In genomic region chr19:7481541-7482265, GRCm38 (mm10) we compare ENCODE assay signal across 8 mouse cellular contexts. TPM values are rescaled to one million over a fixed set of nuclear protein-coding genes. Genes with fewer than 3 reads are reported as not detected.
A peak's percentile ranks its signal among the peaks of the same experiment; 100 is the strongest.
DNase-seq lines count a peak whose midpoint lies in the region; ATAC-seq lines count a peak whose summit lies in the region.

No protein-coding gene starts in this region.

- 4% methylated on average over 12 of the region's 12 CpGs for WGBS in embryonic facial prominence, embryonic 15.5 days
- WGBS in hindbrain, embryonic 12.5 days = 4% methylated on average over 12 of the region's 12 CpGs
- 1% methylated on average over 12 of the region's 12 CpGs for WGBS in midbrain, embryonic 13.5 days

- peak overlapping the region; percentile 96 for H3K9ac ChIP-seq in embryonic facial prominence, embryonic 15.5 days
- peak overlapping the region; percentile 99 for H3K9ac ChIP-seq in hindbrain, embryonic 12.5 days
- H3K9ac ChIP-seq in midbrain, embryonic 13.5 days (replicated peaks) = peak overlapping the region; percentile 100

- H3K36me3 ChIP-seq in embryonic facial prominence, embryonic 15.5 days = no peaks in the 10 kb centered on the region
- 0 out of 2 replicates have a peak, but pooled peaks cover 5% of the 10 kb centered on the region for H3K36me3 ChIP-seq in hindbrain, embryonic 12.5 days
- no peaks in the 10 kb centered on the region; the same call in 1 of the 2 replicates for H3K36me3 ChIP-seq in midbrain, embryonic 13.5 days

- no peak for ATAC-seq in cerebellum, adult (ENCODE audit: insufficient number of reproducible peaks, low FRiP score, low TSS enrichment)
- no peak for ATAC-seq in embryonic facial prominence, embryonic 15.5 days (ENCODE audit: insufficient number of reproducible peaks, low FRiP score, low TSS enrichment, low read depth)
- ATAC-seq in hindbrain, embryonic 12.5 days (ENCODE audit: low FRiP score) = peak; percentile 11; the same call in 1 of the 2 replicates
- peak; percentile 53 for ATAC-seq in midbrain, embryonic 13.5 days

- peaks cover 14% of the 10 kb centered on the region for H3K4me1 ChIP-seq in embryonic facial prominence, embryonic 15.5 days
- H3K4me1 ChIP-seq in hindbrain, embryonic 12.5 days = peaks cover 13% of the 10 kb centered on the region
- peaks cover 46% of the 10 kb centered on the region for H3K4me1 ChIP-seq in midbrain, embryonic 13.5 days (replicated peaks)

- H3K4me2 ChIP-seq in embryonic facial prominence, embryonic 15.5 days (replicated peaks) = peak overlapping the region; percentile 64
- H3K4me2 ChIP-seq in hindbrain, embryonic 12.5 days (replicated peaks) = peak overlapping the region; percentile 61
- H3K4me2 ChIP-seq in midbrain, embryonic 13.5 days (replicated peaks) = peak overlapping the region; percentile 80

- no peaks in the 10 kb centered on the region for H3K27me3 ChIP-seq in embryonic facial prominence, embryonic 15.5 days
- no peaks in the 10 kb centered on the region for H3K27me3 ChIP-seq in hindbrain, embryonic 12.5 days
- no peaks in the 10 kb centered on the region for H3K27me3 ChIP-seq in midbrain, embryonic 13.5 days

- peak; percentile 47 for DNase-seq in cerebellum, adult 11 months
- peak; percentile 57 for DNase-seq in adrenal gland, postnatal 14 days
- DNase-seq in left cerebral cortex, adult 8-10 months (ENCODE audit: low spot score in 2 of 2) = peak; percentile 26 to 51
- DNase-seq in telencephalon, adult 2 months (ENCODE audit: low read depth, low spot score) = peak; percentile 39

- H3K27ac ChIP-seq in embryonic facial prominence, embryonic 15.5 days (replicated peaks) = peak overlapping the region; percentile 99
- H3K27ac ChIP-seq in hindbrain, embryonic 12.5 days = peak overlapping the region; percentile 100
- H3K27ac ChIP-seq in midbrain, embryonic 13.5 days = peak overlapping the region; percentile 100

- H3K4me3 ChIP-seq in embryonic facial prominence, embryonic 15.5 days (replicated peaks) = peak overlapping the region; percentile 99
- peak overlapping the region; percentile 99 for H3K4me3 ChIP-seq in hindbrain, embryonic 12.5 days
- H3K4me3 ChIP-seq in midbrain, embryonic 13.5 days (replicated peaks) = peak overlapping the region; percentile 97

- H3K9me3 ChIP-seq in embryonic facial prominence, embryonic 15.5 days (replicated peaks) = no peaks in the 10 kb centered on the region
- H3K9me3 ChIP-seq in hindbrain, embryonic 12.5 days (replicated peaks) = no peaks in the 10 kb centered on the region
- H3K9me3 ChIP-seq in midbrain, embryonic 13.5 days = no peaks in the 10 kb centered on the region

RNA-seq across cellular contexts. Expression of gene Rtn3, which starts 1.4 kb away (rescaled TPM):
- 127 and 134 TPM in 2 replicates for total RNA-seq in adrenal gland, postnatal 14 days (2021)
- 138 and 139 TPM in 2 replicates for polyA plus RNA-seq in embryonic facial prominence, embryonic 15.5 days (2015; fragmentation: Nextera tagmentation; extraction: Ambion mirVana)
- 380 and 385 TPM in 2 replicates for polyA plus RNA-seq in hindbrain, embryonic 12.5 days (2016; fragmentation: Nextera tagmentation; extraction: Ambion mirVana)
- total RNA-seq in left cerebral cortex, adult 8-10 months (2022) = 100 to 1,000 TPM; 773 to 859 (median 828) TPM
- 557 and 566 TPM in 2 replicates for polyA plus RNA-seq in midbrain, embryonic 13.5 days (2015; fragmentation: Nextera tagmentation; extraction: Ambion mirVana)

RNA-seq across cellular contexts. Expression of gene Atl3, which starts 12.1 kb away (rescaled TPM):
- total RNA-seq in adrenal gland, postnatal 14 days (2021) = 95.0 and 101 TPM in 2 replicates
- 12.7 and 13.2 TPM in 2 replicates for polyA plus RNA-seq in embryonic facial prominence, embryonic 15.5 days (2015; fragmentation: Nextera tagmentation; extraction: Ambion mirVana)
- 9.4 and 10.5 TPM in 2 replicates for polyA plus RNA-seq in hindbrain, embryonic 12.5 days (2016; fragmentation: Nextera tagmentation; extraction: Ambion mirVana)
- total RNA-seq in left cerebral cortex, adult 8-10 months (2022) = 10 to 100 TPM; 24.0 to 29.8 (median 27.7) TPM
- polyA plus RNA-seq in midbrain, embryonic 13.5 days (2015; fragmentation: Nextera tagmentation; extraction: Ambion mirVana) = 6.0 and 6.3 TPM in 2 replicates

Comparison
In these comparisons a context has a peak if more than half of its experiments do, and no peak if none do; other contexts are left out.
1. ATAC-seq: peak in hindbrain, embryonic 12.5 days (single experiment) and midbrain, embryonic 13.5 days (single experiment); none in cerebellum, adult (single experiment) and embryonic facial prominence, embryonic 15.5 days (single experiment).
2. Peak in every context shown above with its lines, with median percentiles within 50 percentile points of each other: DNase-seq, H3K27ac ChIP-seq, H3K4me2 ChIP-seq, H3K4me3 ChIP-seq and H3K9ac ChIP-seq.